Mouse (Mus musculus) midbrain, postnatal 0 days (tissue): ENCODE results near the gene Ints12. TPM values are rescaled to one million over a fixed set of nuclear protein-coding genes. Genes with fewer than 3 reads are reported as not detected.

Experiments
- ATAC-seq: fragments of 200-750 bp; cut with Nextera tagmentation; 2 replicates; pipeline ENCODE4 v1.8.0; 2017; ENCODE audit warnings: moderate number of reproducible peaks, mild to moderate bottlenecking, moderate TSS enrichment, moderate library complexity; ENCODE audit not compliant: low FRiP score
- DNase-seq: peaks from one replicate; pipeline ENCODE4 v3.0.0-alpha.2; 2015; ENCODE audit warnings: low spot score
- H3K27ac ChIP-seq: fragments of 300-500 bp; sonication (generic); 2 replicates; pipeline ENCODE4 v1.5.1; 2014; ENCODE audit warnings: low read depth, mild to moderate bottlenecking, low read length, mixed read lengths
- H3K27me3 ChIP-seq: fragments of 300-500 bp; sonication (generic); 2 replicates; pipeline ENCODE4 v1.6.1; 2014; ENCODE audit warnings: low read length, control low read depth, mixed read lengths; ENCODE audit not compliant: insufficient read depth
- H3K36me3 ChIP-seq: fragments of 300-500 bp; sonication (generic); 2 replicates; pipeline ENCODE4 v1.6.1; 2014; ENCODE audit warnings: low read length, control low read depth, mixed read lengths; ENCODE audit not compliant: insufficient read depth
- H3K4me1 ChIP-seq: fragments of 300-500 bp; sonication (generic); 2 replicates; pipeline ENCODE4 v1.6.1; 2014; ENCODE audit warnings: mild to moderate bottlenecking, control low read depth, antibody characterized with exemption, low read length, mixed read lengths; ENCODE audit not compliant: insufficient read depth
- H3K4me2 ChIP-seq: fragments of 300-500 bp; sonication (generic); 2 replicates; pipeline ENCODE4 v1.6.1; 2014; ENCODE audit warnings: low read depth, mild to moderate bottlenecking, low read length, mixed read lengths; ENCODE audit not compliant: poor library complexity, severe bottlenecking
- H3K4me3 ChIP-seq: fragments of 300-500 bp; sonication (generic); 2 replicates; pipeline ENCODE4 v1.5.1; 2014; ENCODE audit warnings: low read depth, mild to moderate bottlenecking, low read length, moderate library complexity
- H3K9ac ChIP-seq: fragments of 300-500 bp; sonication (generic); replicated peaks from 2 replicates; pipeline ENCODE4 v1.6.1; 2014; ENCODE audit warnings: mild to moderate bottlenecking, low read length, moderate library complexity, mixed read lengths; ENCODE audit not compliant: poor library complexity, severe bottlenecking
- H3K9me3 ChIP-seq: fragments of 300-500 bp; sonication (generic); 2 replicates; pipeline ENCODE4 v1.6.1; 2016; ENCODE audit warnings: low read length, control low read depth
- CTCF ChIP-seq: IDR thresholded peaks from 2 replicates; pipeline ENCODE4 v1.5.1; 2016; ENCODE audit warnings: antibody characterized with exemption, mild to moderate bottlenecking
- WGBS: fragments of 180-500 bp; shearing (Covaris S2); extraction: QIAGEN DNeasy Blood & Tissue Kit; methylation state at CpG from one replicate; pipeline ENCODE4 v1.1.7; 2014; 5-methylcytosine and 5-hydroxymethylcytosine counted together
- polyA plus RNA-seq: library from polyadenylated mRNA; unstranded; fragments of >200 nt; fragmentation: Nextera tagmentation; extraction: Ambion mirVana; gene quantifications from 2 replicates; pipeline ENCODE4 v1.2.1, GENCODE M21; 2015
- total RNA-seq: library from RNA; depleted of rRNA; stranded (reverse); fragments of >200 nt; gene quantifications from 2 replicates; pipeline ENCODE4 v1.2.3, GENCODE M21; 2014

Ints12 gene
- total and polyA plus RNA-seq, 2 experiments from 2014 or later: 9.0 to 11.3 TPM

DNA sequence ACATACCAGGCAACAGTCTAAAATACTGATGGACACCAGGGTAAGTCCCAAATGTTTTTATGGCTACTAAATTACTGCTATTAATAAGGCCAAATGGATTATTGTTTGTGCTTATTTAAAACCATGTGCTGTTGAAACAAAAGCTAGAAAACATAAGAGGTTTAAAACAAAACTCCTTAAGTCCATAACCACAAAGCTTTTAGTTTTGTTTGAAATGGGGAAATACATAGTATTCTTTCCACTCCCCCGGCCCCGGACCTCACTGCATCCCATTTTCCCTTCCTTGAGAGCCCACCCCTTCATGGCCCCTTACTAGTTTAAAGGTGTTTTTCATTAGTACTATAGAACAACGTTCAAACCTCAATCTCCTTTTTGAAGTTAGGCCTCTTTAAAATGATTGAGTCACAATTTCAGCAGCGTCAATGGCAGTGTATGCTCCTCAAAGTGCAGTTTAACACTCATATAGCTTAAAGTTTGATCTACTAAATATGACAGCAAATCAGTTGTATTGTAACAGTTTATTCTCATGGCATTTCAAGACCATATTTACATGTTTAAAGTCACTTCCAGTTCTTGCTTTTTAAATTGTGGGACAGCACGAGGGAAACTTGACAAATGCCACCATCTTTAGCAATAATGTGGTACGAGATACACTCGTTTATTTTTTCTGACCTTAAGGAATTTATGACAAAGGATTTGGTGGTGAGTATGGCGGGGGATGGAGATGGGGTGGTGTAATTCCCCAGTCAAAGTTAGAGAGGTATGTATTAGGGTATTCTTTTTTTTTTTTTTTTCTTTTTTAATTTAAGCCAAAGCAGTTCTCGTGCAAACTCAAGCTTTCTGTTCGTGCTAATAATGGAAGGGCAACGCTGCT lies 1.2 kb upstream of the Ints12 start:
- H3K9me3 ChIP-seq: no peaks in the 10 kb centered on the region
- peak overlapping the region; percentile 90 for H3K9ac ChIP-seq
- H3K4me3 ChIP-seq: peak overlapping the region; percentile 99
- peak overlapping the region; percentile 94; the same call in 1 of the 2 replicates for H3K27ac ChIP-seq
- H3K4me2 ChIP-seq: peak overlapping the region; percentile 79
- TF ChIP-seq CTCF: no peak
- peaks cover 7% of the 10 kb centered on the region; the same call in 1 of the 2 replicates for H3K4me1 ChIP-seq
- WGBS: 7% methylated on average over 11 of the region's 11 CpGs
- DNase-seq: no peak
- H3K27me3 ChIP-seq: no peaks in the 10 kb centered on the region
- H3K36me3 ChIP-seq: no peaks in the 10 kb centered on the region
- no peak for ATAC-seq

DNA sequence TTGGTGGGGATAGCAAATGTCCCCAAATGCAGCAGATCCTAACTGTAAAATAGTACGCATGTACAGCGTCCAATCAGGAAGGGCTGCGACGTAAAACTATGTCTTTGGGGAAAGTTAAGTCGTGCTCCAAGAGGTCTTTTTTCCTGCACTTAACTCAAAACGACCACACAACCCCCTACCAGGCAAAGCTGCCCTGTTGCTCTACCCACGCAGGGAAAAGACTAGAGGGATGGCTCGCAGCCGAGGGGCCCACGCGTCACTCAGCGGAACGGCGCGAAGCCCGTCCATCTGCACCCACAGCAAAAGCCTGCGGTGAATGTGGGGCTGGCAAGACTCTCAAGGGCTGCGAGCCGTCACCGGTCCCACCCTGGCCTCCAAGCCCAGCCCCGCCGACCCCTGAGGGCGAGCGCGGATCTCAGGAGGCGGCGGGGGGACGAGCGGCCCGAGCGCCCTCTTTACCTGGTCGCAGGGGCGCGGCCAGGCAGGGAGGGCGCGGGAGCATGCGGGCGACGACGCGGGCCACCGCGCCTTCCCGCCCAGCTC lies 448 bp upstream of the Ints12 start:
- peak overlapping the region; percentile 99 for H3K4me3 ChIP-seq
- H3K4me1 ChIP-seq: peaks cover 7% of the 10 kb centered on the region; the same call in 1 of the 2 replicates
- WGBS: under 1% methylated on average over 42 of the region's 44 CpGs
- DNase-seq: peak; percentile 48
- H3K4me2 ChIP-seq: peak overlapping the region; percentile 79
- TF ChIP-seq CTCF: no peak
- no peaks in the 10 kb centered on the region for H3K36me3 ChIP-seq
- peak; percentile 77 for ATAC-seq
- H3K9me3 ChIP-seq: no peaks in the 10 kb centered on the region
- no peaks in the 10 kb centered on the region for H3K27me3 ChIP-seq
- peak overlapping the region; percentile 90 for H3K9ac ChIP-seq
- peak overlapping the region; percentile 94 for H3K27ac ChIP-seq

DNA sequence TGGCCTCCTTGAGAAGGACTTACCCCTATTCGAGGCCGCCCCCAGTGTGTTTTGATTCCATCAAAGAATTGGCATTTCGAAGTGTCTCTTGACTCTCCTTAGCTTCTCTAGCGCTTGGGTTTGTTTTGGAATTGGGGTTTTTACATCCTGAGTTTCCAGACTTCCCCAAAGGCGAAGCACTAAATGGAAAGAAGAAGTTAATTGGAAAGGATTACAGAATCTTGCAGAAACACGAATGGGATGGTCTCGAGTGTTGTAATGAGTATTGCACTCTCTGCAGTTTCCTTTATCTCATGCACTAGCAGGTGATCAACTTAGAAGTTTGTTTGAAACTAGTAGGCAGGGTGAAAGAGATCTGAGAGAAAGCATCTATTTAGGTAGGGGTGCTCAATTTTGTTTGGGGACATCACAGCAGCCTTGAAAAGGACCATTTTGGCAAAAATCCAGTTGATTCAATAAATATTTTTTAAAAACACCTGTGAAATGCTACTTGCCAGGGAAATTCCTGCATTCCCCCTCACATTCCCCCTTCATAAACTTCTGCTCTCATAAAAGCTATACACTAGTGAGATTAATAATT lies 724 bp downstream of the Ints12 start:
- Histone ChIP-seq H3K27me3 (no peaks in the 10 kb centered on the region), H3K9me3 (no peaks in the 10 kb centered on the region), H3K4me1 (peaks cover 7% of the 10 kb centered on the region; the same call in 1 of the 2 replicates), H3K27ac (peak overlapping the region; percentile 94), H3K4me3 (peak overlapping the region; percentile 99), H3K9ac (peak overlapping the region; percentile 90), H3K36me3 (no peaks in the 10 kb centered on the region; the same call in 1 of the 2 replicates), H3K4me2 (peak overlapping the region; percentile 56)
- ATAC-seq (no peak), DNase-seq (no peak)
- WGBS: under 1% methylated on average over 7 of the region's 7 CpGs
- no peak for TF ChIP-seq CTCF

DNA sequence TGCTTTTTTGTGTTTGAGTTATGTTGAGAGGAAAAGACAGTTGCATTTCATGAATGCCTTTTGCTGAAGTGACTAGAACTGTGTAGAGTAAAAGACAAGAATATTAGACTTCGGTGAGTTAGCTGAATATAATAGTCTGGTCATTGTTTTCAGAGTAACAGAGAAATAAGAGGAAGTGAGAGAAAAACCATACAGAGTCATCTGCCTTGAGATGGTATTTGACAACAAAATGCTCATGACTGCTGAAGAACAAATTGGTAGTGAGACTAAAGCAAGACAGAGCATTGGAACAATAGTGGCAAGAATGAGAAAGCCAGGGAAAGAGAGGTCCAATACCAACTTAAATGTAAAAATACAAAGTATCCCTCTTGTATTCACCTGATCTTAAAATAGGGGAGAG lies 1.3 kb downstream of the Ints12 start:
- Histone ChIP-seq H3K27me3 (no peaks in the 10 kb centered on the region), H3K4me2 (peak overlapping the region; percentile 56), H3K36me3 (peaks cover 3% of the 10 kb centered on the region), H3K4me1 (peaks cover 7% of the 10 kb centered on the region; the same call in 1 of the 2 replicates), H3K9ac (no peak overlapping the region), H3K4me3 (peak overlapping the region; percentile 99; the same call in 1 of the 2 replicates), H3K9me3 (no peaks in the 10 kb centered on the region), H3K27ac (no peak overlapping the region)
- no peak for TF ChIP-seq CTCF
- ATAC-seq (no peak), DNase-seq (no peak)
- WGBS: 90% methylated on average over 1 of the region's 1 CpGs

- Histone ChIP-seq H3K27ac (no peak overlapping the region), H3K9me3 (no peaks in the 10 kb centered on the region), H3K4me3 (no peak overlapping the region), H3K27me3 (no peaks in the 10 kb centered on the region), H3K4me2 (no peak overlapping the region), H3K36me3 (peaks cover 14% of the 10 kb centered on the region), H3K4me1 (peaks cover 7% of the 10 kb centered on the region; the same call in 1 of the 2 replicates), H3K9ac (no peak overlapping the region)
- ATAC-seq: no peak
- no peak for DNase-seq
- WGBS: 79% methylated on average over 1 of the region's 1 CpGs
- TF ChIP-seq CTCF: no peak
Observed at GRCm38 (mm10) chr3:133094305-133094704, 2.7 kb downstream of the Ints12 start.
